Mouse (Mus musculus) hindbrain, postnatal 0 days (tissue): ENCODE measurements at regions not wholly inside any gene's neighbourhood (a gene's known extent, or its start where the extent isn't known, plus 50 kb on each side); places are given as distances from the start of the nearest gene placed in this dataset.
A peak's percentile ranks its signal among the peaks of the same experiment; 100 is the strongest.

Experiments used
- ATAC-seq: fragments of 200-750 bp; cut with Nextera tagmentation; 2 replicates; pipeline ENCODE4 v1.8.0; 2017; ENCODE audit warnings: mild to moderate bottlenecking, moderate TSS enrichment, moderate library complexity
- DNase-seq: peaks from one replicate; pipeline ENCODE4 v3.0.0-alpha.2; 2015; ENCODE audit warnings: low spot score
- H3K27ac ChIP-seq: fragments of 300-500 bp; sonication (generic); 2 replicates; pipeline ENCODE4 v1.5.1; 2014; ENCODE audit warnings: mild to moderate bottlenecking
- H3K27me3 ChIP-seq: fragments of 300-500 bp; sonication (generic); 2 replicates; pipeline ENCODE4 v1.6.1; 2014; ENCODE audit warnings: low read length, mixed read lengths; ENCODE audit not compliant: insufficient read depth
- H3K36me3 ChIP-seq: fragments of 300-500 bp; sonication (generic); 2 replicates; pipeline ENCODE4 v1.6.1; 2014; ENCODE audit warnings: low read length, mixed read lengths; ENCODE audit not compliant: insufficient read depth
- H3K4me1 ChIP-seq: fragments of 300-500 bp; sonication (generic); 2 replicates; pipeline ENCODE4 v1.6.1; 2014; ENCODE audit warnings: antibody characterized with exemption, low read length, mixed read lengths; ENCODE audit not compliant: insufficient read depth
- H3K4me2 ChIP-seq: fragments of 300-500 bp; sonication (generic); 2 replicates; pipeline ENCODE4 v1.6.1; 2014; ENCODE audit warnings: low read depth, mild to moderate bottlenecking, low read length, moderate library complexity, mixed read lengths
- H3K4me3 ChIP-seq: fragments of 300-500 bp; sonication (generic); 2 replicates; pipeline ENCODE4 v1.5.1; 2014; ENCODE audit warnings: low read length
- H3K9ac ChIP-seq: fragments of 300-500 bp; sonication (generic); replicated peaks from 2 replicates; pipeline ENCODE4 v1.6.1; 2014; ENCODE audit warnings: mild to moderate bottlenecking, low read length, moderate library complexity, mixed read lengths
- H3K9me3 ChIP-seq: fragments of 300-500 bp; sonication (generic); 2 replicates; pipeline ENCODE4 v1.6.1; 2016; ENCODE audit warnings: low read length, mixed read lengths
- CTCF ChIP-seq: IDR thresholded peaks from 2 replicates; pipeline ENCODE4 v1.5.1; 2016; ENCODE audit warnings: antibody characterized with exemption, control low read depth, low read depth
- WGBS: fragments of 180-500 bp; shearing (Covaris S2); extraction: QIAGEN DNeasy Blood & Tissue Kit; methylation state at CpG from one replicate; pipeline ENCODE4 v1.1.7; 2014; 5-methylcytosine and 5-hydroxymethylcytosine counted together

- no peaks in the 10 kb centered on the region for H3K27me3 ChIP-seq
- no peak for ATAC-seq
- WGBS = 82% methylated on average over 4 of the region's 4 CpGs
These were observed 547.9 kb upstream of the Lrrc6 start for GRCm38 (mm10) chr15:67048621-67049020.

DNA sequence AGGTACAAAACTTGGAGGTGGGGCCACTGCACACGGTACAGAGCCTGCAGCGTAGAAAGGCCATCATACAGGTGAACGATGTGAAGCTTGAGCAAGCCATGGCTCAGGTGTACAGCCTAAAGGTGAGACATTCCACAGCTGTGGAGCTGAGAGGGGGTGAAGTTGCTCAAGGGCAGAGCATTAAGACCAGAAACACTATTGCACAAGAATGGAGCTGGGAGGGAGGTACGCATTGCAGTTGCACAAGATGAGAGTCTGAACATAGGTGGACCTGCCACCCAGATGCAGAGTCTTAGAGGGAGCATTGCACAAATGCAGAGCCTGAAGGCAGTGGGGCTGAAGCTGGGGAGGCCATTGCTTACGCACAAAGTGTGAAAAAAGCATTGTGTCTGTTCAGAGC lies 547.4 kb upstream of the Lrrc6 start:
- Histone ChIP-seq H3K27me3 (no peaks in the 10 kb centered on the region), H3K36me3 (no peaks in the 10 kb centered on the region), H3K4me1 (no peaks in the 10 kb centered on the region), H3K4me3 (no peak overlapping the region), H3K9ac (no peak overlapping the region), H3K9me3 (no peaks in the 10 kb centered on the region), H3K4me2 (no peak overlapping the region), H3K27ac (no peak overlapping the region)
- 98% methylated on average over 5 of the region's 5 CpGs for WGBS
- DNase-seq (no peak), ATAC-seq (no peak)
- TF ChIP-seq CTCF = no peak

More at GRCm38 (mm10) chr15:67048621-67049020, 547.9 kb upstream of the Lrrc6 start:
- H3K9me3 ChIP-seq = no peaks in the 10 kb centered on the region
- no peaks in the 10 kb centered on the region for H3K4me1 ChIP-seq
- no peak overlapping the region for H3K4me3 ChIP-seq
- H3K27ac ChIP-seq = no peak overlapping the region
- no peak overlapping the region for H3K4me2 ChIP-seq
- H3K9ac ChIP-seq = no peak overlapping the region
- no peak for TF ChIP-seq CTCF
- DNase-seq = no peak
- no peaks in the 10 kb centered on the region for H3K36me3 ChIP-seq

- Histone ChIP-seq H3K36me3 (no peaks in the 10 kb centered on the region), H3K27me3 (no peaks in the 10 kb centered on the region), H3K27ac (no peak overlapping the region), H3K4me1 (no peaks in the 10 kb centered on the region), H3K9ac (no peak overlapping the region), H3K4me3 (no peak overlapping the region), H3K4me2 (no peak overlapping the region), H3K9me3 (no peaks in the 10 kb centered on the region)
- WGBS = 74% methylated on average over 12 of the region's 12 CpGs
- no peak for TF ChIP-seq CTCF
- ATAC-seq (no peak), DNase-seq (no peak)
These were observed 545.5 kb upstream of the Lrrc6 start for GRCm38 (mm10) chr15:67045920-67046804.

GRCm38 (mm10) chr15:67045329-67045728 lies 544.6 kb upstream of the Lrrc6 start:
- H3K36me3 ChIP-seq = no peaks in the 10 kb centered on the region
- DNase-seq (no peak), ATAC-seq (no peak)
- WGBS = 52% methylated on average over 3 of the region's 3 CpGs
- no peak overlapping the region for H3K4me2 ChIP-seq
- no peaks in the 10 kb centered on the region for H3K9me3 ChIP-seq
- no peak overlapping the region for H3K4me3 ChIP-seq
- no peak overlapping the region for H3K27ac ChIP-seq
- no peak for TF ChIP-seq CTCF
- H3K9ac ChIP-seq = no peak overlapping the region
- H3K4me1 ChIP-seq = no peaks in the 10 kb centered on the region
- H3K27me3 ChIP-seq = no peaks in the 10 kb centered on the region

GRCm38 (mm10) chr15:67044806-67045205 lies 544.1 kb upstream of the Lrrc6 start:
- DNase-seq = no peak
- WGBS = 89% methylated on average over 4 of the region's 4 CpGs
- H3K4me2 ChIP-seq = no peak overlapping the region
- no peak overlapping the region for H3K4me3 ChIP-seq
- no peaks in the 10 kb centered on the region for H3K36me3 ChIP-seq
- no peak for ATAC-seq
- TF ChIP-seq CTCF = no peak
- H3K4me1 ChIP-seq = no peaks in the 10 kb centered on the region
- H3K27me3 ChIP-seq = no peaks in the 10 kb centered on the region
- no peaks in the 10 kb centered on the region for H3K9me3 ChIP-seq
- H3K27ac ChIP-seq = no peak overlapping the region
- H3K9ac ChIP-seq = no peak overlapping the region

- H3K4me2 ChIP-seq = no peak overlapping the region
- H3K4me1 ChIP-seq = no peaks in the 10 kb centered on the region
- no peaks in the 10 kb centered on the region for H3K27me3 ChIP-seq
- TF ChIP-seq CTCF = peak; percentile 47
- no peak for DNase-seq
- no peaks in the 10 kb centered on the region for H3K36me3 ChIP-seq
- no peak overlapping the region for H3K4me3 ChIP-seq
- no peak for ATAC-seq
- WGBS = 85% methylated on average over 2 of the region's 2 CpGs
- H3K27ac ChIP-seq = no peak overlapping the region
- H3K9ac ChIP-seq = no peak overlapping the region
- no peaks in the 10 kb centered on the region for H3K9me3 ChIP-seq
These were observed 541.4 kb upstream of the Lrrc6 start for GRCm38 (mm10) chr15:67042131-67042530.

DNA sequence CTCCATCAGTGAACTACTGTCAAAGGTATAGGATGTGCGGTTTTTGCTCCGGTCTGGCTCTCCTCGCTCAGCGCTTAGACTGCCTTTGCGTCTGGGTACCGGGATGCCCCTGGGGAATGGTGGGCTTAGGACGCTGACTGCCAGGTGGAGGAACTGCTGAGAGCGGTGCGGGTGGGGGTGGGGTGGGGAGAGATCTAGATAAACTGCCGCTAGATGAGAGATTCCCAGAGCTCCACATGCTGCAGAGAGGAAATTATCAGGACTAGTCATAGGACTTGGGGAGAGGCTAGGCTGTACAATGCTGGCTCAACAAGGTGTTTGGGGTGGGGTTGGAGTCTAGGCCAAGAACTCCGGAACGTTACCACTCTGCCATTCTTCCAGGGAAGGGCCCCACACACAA lies 539.5 kb upstream of the Lrrc6 start:
- WGBS = 59% methylated on average over 12 of the region's 12 CpGs

More for the DNA sequence above, 539.5 kb upstream of the Lrrc6 start:
- Histone ChIP-seq H3K36me3 (no peaks in the 10 kb centered on the region), H3K27me3 (no peaks in the 10 kb centered on the region), H3K4me3 (no peak overlapping the region), H3K4me1 (no peaks in the 10 kb centered on the region), H3K4me2 (no peak overlapping the region), H3K9me3 (no peaks in the 10 kb centered on the region), H3K9ac (no peak overlapping the region), H3K27ac (no peak overlapping the region)
- TF ChIP-seq CTCF = no peak
- ATAC-seq (no peak), DNase-seq (no peak)
